Mouse (Mus musculus) small intestine, adult 2 months (tissue): ENCODE measurements around the gene Olfr1247.
"Not testable (repeated sequence)": the region's sequence is repeated elsewhere in the genome, so short reads cannot be mapped to it uniquely, and the experiment has no call there.

Source experiments
- CTCF ChIP-seq: fragments of 200-500 bp; IDR thresholded peaks from 2 replicates; pipeline ENCODE4 v1.5.1; 2012; ENCODE audit warnings: low read depth, mild to moderate bottlenecking, control low read depth, inconsistent platforms, low read length, moderate library complexity, mixed read lengths; ENCODE audit not compliant: insufficient replicate concordance, insufficient read length; ENCODE audit errors: extremely low read depth
- POLR2A ChIP-seq: fragments of 200-500 bp; IDR thresholded peaks from 2 replicates; pipeline ENCODE4 v1.6.1; 2012; ENCODE audit warnings: low read depth, mild to moderate bottlenecking, control low read depth, inconsistent platforms, low read length, moderate library complexity

DNA sequence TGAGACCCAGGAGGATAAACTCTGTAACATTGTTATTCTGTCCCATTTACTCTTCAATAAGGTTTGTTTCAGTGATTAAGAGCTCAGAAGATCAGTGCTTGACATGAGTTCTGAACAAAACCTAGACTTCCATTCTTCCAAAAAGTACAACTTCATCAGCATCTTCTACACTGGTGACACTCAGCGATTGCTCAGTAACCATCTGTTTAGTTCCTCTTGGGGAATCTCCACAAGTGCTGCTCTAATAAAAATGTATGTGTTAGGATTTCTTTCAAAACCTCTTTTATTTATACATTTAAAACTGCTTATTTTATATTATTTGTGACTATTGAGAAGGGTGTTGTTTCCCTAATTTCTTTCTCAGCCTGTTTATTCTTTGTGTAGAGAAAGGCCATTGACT lies 4.2 kb upstream of the Olfr1247 start, which contains the start of gene Olfr1248:
- TF ChIP-seq CTCF, POLR2A: not testable (repeated sequence)
